Mouse (Mus musculus): Measurements from ENCODE around the gene Sdsl. TPM values are rescaled to one million over a fixed set of nuclear protein-coding genes. Genes with fewer than 3 reads are reported as not detected.

Gene Sdsl
- total RNA-seq, 2 experiments from 2014 or later, result 55.6 to 78.2 TPM

DNA sequence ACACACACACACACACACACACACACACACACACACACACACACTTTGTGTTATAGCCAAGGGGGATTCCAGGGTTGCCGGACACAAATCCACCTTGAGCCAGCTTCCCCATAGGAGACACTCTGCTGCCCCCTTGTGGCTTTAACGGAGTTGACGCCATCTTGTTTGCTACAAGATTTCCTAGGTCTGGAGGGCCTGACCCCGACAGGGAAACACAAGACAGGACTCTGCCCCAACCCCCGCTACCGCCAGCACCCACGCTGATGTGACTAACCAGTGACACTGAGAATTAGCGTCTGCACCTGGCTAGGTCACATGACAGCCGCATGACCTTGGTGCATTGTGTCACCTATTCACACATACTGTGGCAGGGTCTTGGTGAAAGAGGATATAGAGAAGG, 15.0 kb downstream of the Sdsl start:
- DNase-seq (ENCODE audit: low spot score in 2 of 2), result peak; percentile 49 to 57

DNA sequence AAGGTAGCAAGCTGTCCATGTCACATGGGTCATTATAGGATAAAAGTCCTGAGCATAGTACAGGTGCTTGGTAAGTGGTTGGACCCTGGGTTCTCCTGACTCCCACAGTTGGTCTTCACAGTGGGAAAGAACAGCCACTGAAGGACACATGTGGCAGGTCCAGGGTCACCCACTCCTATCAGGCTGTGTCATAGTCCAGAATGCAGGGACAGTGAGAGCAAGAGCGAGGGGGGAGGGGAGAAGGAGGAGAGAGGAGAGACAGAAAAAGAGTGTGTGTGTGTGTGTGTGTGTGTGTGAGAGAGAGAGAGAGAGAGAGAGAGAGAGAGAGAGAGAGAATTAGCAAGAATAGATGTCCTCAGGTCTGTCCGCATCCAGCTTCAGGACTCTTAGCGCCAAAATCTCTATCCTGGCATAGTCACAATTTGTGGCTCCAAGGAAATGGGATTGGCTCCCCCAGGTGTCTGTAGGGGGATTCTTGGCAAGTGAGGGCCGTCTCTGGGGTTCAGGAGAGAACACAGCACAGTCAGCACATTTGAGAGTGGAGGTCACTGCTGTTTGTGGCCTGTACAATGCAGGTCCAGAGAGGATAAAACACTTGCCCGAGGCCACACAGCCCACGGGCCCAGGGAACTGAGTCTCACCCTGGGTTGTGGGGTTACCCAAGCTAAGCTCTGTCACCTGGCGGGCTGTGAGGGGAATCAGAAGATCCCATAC, 15.6 kb downstream of the Sdsl start:
- DNase-seq (ENCODE audit: low spot score in 2 of 2), result no peak

GRCm38 (mm10) chr5:120456253-120456652, 16.4 kb downstream of the Sdsl start:
- no peak for DNase-seq (ENCODE audit: low spot score in 2 of 2)

DNA sequence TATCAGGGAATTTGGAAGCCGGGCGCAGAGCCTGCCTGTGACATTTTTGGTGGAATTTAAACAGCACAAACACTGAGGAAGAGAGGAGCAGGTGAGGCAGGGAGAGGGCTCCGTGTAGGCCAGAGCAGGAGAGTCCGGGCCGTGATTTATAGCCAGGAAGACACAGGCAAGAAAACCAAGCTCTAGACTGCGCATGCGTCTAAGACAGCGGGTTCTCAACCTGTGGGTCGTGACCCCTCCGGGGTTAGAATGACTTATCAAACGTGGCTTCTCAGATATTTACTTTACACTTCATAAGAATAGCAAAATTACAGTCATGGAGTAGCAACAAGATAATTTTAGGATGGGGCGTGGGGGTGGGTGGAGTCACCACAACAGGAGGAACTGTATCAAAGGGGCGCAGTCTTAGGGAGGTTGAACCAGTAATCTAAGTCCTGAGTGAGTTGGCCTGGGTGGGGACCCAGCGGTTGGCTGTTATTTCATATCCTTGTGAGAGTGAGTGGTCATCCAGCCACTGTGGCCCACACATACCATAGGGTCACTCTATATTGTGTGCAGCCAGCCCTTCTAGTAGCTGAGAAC, 17.8 kb downstream of the Sdsl start:
- DNase-seq (ENCODE audit: low spot score in 2 of 2), result no peak

GRCm38 (mm10) chr5:120447305-120447704, 25.3 kb downstream of the Sdsl start:
- no peak for DNase-seq (ENCODE audit: low spot score in 2 of 2)

GRCm38 (mm10) chr5:120440733-120441132, 31.9 kb downstream of the Sdsl start:
- DNase-seq (ENCODE audit: low spot score in 2 of 2), result peak; percentile 91 to 92

DNA sequence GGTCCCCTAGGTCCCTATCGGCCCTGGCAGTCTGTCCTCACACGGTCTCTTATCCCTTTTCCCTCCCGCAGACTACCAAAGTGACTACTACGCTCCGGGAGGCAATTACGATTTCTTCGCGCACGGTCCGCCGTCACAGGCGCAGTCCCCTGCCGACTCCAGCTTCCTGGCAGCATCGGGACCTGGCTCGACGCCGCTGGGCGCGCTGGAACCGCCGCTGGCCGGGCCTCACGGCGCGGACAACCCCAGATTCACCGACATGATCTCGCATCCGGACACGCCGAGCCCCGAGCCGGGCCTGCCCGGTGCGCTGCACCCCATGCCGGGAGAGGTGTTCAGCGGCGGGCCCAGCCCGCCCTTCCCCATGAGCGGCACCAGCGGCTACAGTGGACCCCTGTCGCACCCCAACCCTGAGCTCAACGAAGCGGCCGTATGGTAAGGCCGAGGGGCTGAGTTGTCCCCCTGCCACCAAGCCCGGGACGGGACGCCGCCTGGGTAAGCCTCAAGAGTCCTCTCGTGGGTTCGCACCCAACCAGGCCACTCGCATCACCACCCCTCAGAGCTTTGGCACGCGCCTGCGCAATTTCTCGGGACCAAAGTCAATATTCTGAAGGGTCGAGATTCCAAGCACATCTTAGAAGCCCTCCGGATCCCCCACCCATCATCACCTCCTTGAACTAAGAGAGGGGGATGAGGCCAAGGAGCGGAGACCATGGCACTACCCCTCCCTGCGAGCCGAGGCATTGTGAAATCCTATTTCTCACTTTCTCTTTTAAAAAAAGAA, 32.5 kb downstream of the Sdsl start:
- DNase-seq (ENCODE audit: low spot score in 2 of 2), result no peak

- DNase-seq (ENCODE audit: low spot score in 2 of 2), result no peak
Measured at GRCm38 (mm10) chr5:120438991-120439710, 33.5 kb downstream of the Sdsl start.

GRCm38 (mm10) chr5:120438469-120438868, 34.1 kb downstream of the Sdsl start:
- DNase-seq (ENCODE audit: low spot score in 2 of 2), result no peak

- no peak for DNase-seq (ENCODE audit: low spot score in 2 of 2)
Measured at GRCm38 (mm10) chr5:120437986-120438385, 34.6 kb downstream of the Sdsl start.

GRCm38 (mm10) chr5:120437539-120437938, 35.1 kb downstream of the Sdsl start:
- DNase-seq (ENCODE audit: low spot score in 2 of 2), result no peak

GRCm38 (mm10) chr5:120436885-120437495, 35.6 kb downstream of the Sdsl start:
- DNase-seq (ENCODE audit: low spot score in 2 of 2), result no peak

DNA sequence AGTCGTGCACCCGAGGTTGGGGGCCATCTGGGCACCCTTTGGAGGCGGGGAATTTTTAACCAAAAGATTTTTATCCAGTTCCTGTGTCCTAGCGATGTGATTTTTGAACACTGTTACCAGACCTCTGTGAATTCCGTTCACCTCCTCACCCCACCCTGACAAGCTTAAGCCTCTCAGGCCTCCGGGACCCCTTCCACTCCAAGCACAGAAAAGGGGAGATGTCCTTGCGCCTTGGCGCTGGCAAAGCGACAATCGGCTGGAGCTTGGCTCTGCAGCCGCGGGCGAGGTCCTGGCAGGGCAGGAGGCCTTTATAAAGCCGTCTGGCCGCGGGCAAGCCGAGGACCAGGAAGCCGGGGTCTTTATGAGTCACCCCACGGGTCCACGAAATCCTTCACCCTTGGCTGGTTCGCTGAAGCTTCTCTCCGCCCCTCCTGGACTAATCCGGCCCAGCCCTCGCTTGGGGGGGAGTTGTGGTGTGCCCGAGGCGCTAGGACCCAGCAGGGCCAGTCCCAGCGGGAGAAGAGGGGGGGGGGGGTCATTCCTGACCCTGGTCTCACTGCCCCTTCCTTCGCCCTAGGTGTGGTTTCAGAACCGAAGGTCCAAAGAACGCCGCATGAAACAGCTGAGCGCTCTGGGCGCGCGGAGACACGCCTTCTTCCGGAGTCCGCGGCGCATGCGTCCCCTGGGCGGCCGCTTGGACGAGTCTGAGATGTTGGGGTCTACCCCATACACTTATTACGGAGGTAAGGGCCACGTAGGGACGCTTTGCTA, 36.7 kb downstream of the Sdsl start:
- DNase-seq (ENCODE audit: low spot score in 2 of 2), result no peak

- DNase-seq (ENCODE audit: low spot score in 2 of 2), result no peak
Measured at GRCm38 (mm10) chr5:120435006-120435681, 37.5 kb downstream of the Sdsl start.

- DNase-seq (ENCODE audit: low spot score in 2 of 2), result no peak
Measured at GRCm38 (mm10) chr5:120434231-120434735, 38.3 kb downstream of the Sdsl start.

DNA sequence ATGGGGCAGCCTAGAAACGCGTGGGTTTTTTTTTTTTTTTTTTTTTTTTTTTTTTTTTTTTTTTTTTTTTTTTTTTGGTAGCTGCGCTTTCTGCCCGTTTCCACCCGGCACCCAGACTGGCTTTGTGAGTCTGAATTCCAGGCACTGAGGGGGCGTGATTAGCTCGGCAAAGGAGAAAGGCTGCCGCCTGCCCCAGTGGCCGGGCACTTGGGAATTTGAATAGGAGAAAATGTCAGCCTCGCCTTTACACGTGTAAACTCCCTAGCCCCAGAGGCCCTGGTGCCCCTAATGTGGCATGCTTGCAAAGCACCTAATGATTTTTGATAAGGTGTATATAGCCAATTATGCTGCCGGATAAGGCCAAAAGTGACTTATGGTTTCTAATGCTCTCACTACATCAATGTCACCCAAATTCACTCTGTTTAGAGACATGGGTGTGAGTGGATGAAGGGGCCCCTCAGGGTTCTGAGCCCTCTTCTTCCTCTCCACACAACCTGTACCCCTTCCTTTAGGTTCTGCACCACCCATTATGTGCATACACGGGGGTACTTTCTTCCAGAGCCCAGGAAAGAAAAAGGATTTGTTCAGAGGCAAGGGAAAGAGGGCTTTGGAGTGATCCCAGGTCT, 39.4 kb downstream of the Sdsl start:
- no peak for DNase-seq (ENCODE audit: low spot score in 2 of 2)

- no peak for DNase-seq (ENCODE audit: low spot score in 2 of 2)
Measured at GRCm38 (mm10) chr5:120432486-120433015, 40.1 kb downstream of the Sdsl start.

DNA sequence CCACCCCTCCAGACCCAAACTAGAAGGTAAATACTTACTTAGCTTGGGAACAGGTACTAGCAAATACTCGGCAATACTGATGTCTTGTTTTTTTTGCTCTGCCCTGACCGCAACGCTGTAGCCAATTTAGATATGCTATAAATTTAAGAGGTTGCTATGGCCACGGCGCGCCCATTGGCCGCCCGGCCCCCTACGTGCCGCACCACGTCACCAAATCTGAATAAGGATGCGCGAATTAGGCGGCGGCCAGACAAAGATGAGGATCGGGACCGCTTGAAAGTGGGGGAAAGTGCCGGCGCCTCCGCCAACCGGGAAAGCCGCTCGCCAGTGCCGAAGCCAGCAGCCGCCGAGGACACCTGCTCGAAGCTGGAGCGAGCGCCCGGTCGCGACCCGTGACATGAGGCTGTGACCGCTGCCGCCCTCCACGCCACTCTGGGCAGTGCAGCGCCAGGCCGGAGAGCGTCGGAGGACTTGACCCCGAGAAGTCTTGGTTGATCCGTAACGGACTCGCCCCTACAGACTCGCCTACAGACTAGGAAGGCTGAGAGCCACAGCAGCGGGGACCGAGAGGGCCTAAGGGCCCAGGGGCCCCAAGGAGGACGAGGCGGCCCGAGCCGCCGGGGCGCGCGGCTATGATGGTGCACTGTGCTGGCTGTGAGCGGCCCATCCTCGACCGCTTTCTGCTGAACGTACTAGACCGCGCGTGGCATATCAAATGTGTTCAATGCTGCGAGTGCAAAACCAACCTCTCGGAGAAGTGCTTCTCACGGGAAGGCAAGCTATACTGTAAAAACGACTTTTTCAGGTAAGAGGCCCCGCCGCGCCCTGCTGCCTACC, 40.7 kb downstream of the Sdsl start, which contains the start of gene Lhx5:
TSS of gene Lhx5 (plus strand) at position 51 of the 837 bp plus-strand sequence.
- DNase-seq (ENCODE audit: low spot score in 2 of 2), result no peak
